Mouse (Mus musculus): ENCODE results near the gene Akap6.

The Akap6 gene

DNA sequence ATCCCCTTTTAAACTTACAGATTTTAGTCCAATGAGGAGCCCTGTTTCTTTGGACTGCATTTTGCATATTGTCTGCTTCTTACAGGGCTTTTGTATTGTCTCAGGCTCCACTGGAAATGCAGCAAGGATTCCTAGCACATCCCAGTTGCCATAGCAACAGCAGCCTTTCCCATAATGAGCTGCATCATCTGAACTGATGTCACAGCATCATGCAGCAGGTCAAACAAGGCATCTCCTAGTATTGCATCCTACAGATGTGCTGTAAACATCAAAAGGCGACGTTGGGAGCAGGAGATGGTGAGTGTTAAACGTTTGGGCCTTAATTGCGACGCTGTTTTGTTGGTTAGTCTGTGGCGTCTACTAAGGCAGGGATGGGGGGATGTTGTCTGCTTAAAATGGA lies at the start of gene Akap6:
Gene Akap6 (plus strand): TSS at position 238 of the 400 bp plus-strand sequence.
- no peak for DNase-seq (ENCODE audit: low read depth, low spot score)

DNA sequence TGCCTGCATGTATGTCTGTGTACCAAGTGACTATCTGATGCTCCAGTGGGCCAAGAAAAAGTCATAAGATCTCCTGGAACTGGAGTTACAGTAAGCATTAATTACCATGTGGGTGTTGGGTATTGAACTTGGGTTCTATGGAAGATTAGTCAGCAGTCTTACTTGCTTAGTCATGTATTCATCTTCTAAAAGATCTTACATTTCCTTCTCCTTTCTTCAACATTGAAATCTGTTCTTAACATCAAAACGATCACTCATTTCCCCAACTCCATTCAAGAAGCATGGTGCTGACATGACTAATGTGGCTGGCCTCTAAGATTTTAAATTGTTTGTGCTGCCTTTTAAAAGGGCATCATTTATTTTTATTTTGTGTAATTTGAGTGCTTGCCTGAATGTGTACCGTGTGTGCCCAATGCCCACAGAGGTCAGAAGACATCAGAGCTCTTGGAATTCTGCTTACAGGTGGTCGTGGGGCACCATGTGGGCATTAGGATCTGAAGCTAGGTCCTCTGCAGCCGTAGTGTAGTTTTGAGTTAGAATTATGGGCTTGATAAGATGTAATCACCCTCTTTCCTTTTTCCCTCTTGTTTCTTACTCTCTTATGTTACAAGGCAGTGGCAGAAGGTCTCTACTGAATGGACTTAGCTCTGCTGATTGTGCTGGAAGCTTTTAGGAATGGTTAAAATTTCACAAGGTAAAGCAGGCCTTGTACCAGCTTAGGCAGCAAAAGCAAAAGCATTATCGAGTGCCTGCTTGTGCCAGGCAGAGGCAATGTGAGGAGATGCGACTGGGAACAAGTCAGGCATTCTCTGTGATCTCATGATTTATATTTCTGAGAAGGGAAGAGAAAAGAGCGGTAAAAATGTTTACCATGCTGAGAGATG lies 36.0 kb upstream of the Akap6 start:
- no peak for DNase-seq (ENCODE audit: low read depth, low spot score)

DNA sequence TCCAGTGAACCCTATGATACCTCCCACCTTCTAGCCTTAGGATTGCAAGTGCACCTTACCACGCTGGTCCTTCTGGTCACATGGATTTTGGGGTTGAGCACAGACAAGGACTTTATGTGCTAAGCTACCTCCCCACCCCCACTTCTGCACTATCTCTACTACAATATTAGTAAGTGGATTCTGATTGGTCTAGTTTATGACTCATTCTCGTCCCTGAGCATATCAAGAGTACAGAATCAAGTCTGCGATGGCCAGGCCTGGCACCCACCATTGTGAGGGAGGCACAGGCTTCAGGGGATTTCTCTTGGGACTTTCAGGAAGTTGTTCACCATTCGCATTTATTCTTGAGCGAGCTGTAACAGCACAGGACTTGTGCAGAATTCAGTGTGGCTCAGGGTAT lies 34.2 kb upstream of the Akap6 start:
- DNase-seq (ENCODE audit: low read depth, low spot score): no peak

DNA sequence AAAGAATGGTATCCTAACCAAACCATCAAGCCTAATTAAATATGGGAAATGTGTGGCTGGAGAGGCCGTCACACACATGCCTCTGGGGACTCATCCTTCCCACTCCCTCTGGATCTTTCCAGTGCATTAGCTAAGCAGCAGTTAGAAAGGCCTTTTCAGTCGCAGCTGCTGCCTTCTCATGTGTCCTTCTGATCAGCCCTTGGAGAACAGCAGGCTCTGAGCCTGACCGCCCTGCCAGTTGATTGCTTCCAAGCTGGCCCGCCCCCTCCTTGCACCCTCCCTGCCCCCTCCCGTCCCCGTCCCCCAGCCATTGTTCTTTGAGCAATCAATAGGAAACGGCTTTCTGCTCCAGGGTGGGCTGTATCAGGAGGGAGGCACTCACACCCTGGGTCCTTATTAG lies 27.7 kb upstream of the Akap6 start:
- no peak for DNase-seq (ENCODE audit: low read depth, low spot score)

DNA sequence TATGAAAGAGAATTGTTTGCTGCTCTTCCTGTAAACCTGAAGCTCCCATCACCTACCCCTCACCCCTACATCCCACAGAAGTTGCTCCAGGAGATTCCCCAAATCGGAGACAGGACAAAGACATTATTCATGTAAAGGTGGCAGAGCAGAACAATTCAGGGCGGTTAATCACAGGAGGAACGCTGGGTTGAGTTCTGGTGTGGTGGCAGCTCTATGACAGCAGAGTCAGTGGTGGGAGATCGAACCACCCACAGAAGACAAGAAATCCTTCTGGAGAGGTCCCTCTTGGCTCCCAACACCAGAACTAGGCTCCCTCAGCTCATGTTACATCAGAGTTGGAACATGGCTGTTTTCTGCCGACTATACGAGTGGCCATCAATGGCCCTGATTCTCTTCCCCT lies 27.2 kb upstream of the Akap6 start:
- DNase-seq (ENCODE audit: low read depth, low spot score): no peak

DNA sequence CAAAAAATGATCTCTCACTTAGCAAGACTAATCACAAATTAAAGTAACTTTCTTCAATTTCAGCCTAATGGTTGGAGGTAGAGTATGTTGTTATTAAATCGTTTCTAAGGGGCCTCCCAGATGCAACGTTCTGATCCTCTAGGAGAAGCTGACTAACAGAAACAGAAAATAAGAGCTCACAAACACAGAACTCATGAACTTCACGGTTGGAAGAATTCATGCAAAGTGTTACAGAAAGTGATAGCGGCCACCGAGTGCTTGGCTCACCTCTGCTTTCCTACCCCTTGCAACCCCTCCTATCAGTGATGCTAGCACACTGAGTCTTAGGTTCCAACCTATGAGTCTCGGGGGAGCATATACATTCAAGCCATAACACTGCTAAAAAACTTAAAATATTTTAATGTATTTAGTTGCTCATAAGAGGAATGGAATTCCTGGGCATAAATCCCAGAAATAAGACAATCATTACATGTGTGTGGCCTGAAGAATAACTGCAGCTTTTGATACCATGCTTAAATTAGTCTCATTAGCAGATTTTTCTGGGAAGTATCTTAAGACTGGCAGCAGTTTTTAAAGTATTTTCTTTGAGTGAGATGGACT lies 25.7 kb upstream of the Akap6 start:
- no peak for DNase-seq (ENCODE audit: low read depth, low spot score)

DNA sequence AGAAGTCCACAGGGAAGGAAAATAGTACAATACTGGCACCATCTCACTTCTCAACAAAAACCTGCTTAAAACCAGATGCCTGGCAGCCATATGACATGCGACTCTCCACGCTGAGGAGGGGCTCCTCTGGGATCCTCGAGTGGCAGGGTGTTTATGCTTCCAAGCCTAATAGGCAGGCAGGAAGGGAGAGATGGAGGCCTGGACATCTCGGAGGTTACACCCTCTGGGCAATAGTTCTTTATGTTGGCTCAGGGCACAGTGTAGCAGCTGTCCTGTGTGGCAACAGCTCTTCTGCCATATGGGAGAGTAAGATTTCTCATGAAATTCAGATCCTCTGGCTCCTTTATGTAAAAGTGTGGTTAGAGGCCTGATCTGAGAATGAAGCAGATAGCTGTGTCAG lies 24.2 kb upstream of the Akap6 start:
- no peak for DNase-seq (ENCODE audit: low read depth, low spot score)

DNA sequence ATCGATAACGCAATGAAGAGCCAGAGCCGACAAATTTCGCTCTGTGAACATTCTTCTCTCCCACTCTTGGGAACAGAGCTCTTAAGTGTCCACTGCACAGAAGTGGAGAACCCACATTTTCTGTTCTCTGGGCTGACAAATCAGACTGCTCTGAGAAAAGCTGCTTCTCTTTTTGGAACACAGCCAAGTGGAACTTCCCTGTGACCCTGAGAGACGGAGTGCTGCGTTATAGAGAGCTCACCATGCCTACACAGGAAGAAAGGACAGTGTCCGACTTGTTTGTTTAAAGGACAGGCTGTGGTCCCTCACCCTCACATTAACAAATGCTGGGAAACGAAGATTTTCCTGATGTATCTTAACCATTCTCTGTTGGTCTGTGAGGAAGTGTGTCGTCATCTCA lies 11.8 kb upstream of the Akap6 start:
- no peak for DNase-seq (ENCODE audit: low read depth, low spot score)

DNA sequence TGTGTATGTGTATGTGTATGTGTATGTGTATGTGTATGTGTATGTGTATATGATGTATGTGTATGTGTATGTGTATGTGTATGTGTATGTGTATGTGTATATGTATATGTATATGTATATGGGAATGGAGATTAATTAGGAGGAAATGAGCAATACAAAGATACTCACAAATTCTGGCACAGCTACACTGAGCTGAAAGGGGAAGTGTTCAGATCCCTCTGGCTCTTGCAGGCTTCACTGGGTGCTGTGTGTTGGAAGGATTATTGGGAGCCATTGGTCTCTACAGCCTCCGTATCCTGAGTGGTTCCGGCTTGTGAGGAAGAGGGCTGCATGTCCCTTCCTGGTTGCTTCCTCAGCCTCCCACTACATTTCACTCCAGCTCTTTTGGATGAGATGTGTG lies 10.5 kb upstream of the Akap6 start:
- no peak for DNase-seq (ENCODE audit: low read depth, low spot score)

DNA sequence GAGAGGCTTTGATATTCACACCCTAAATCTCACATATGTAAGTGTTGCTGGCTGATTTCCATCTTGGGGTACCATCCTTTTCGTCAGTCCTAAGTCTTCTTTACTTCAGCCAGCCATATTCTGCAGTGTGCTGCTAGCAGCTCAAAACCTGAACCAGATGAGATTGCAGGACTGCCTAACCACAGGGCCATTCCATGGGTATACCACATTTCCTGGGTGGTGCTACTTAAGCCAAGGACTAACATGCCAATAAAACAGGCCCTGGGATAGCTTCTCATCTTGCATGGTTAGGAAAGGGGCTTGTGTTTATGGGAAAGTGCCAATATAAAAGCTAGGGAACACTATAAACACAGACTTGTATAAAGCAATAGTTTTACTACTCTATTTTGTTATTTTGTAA lies 7.6 kb upstream of the Akap6 start:
- DNase-seq (ENCODE audit: low read depth, low spot score): no peak

DNA sequence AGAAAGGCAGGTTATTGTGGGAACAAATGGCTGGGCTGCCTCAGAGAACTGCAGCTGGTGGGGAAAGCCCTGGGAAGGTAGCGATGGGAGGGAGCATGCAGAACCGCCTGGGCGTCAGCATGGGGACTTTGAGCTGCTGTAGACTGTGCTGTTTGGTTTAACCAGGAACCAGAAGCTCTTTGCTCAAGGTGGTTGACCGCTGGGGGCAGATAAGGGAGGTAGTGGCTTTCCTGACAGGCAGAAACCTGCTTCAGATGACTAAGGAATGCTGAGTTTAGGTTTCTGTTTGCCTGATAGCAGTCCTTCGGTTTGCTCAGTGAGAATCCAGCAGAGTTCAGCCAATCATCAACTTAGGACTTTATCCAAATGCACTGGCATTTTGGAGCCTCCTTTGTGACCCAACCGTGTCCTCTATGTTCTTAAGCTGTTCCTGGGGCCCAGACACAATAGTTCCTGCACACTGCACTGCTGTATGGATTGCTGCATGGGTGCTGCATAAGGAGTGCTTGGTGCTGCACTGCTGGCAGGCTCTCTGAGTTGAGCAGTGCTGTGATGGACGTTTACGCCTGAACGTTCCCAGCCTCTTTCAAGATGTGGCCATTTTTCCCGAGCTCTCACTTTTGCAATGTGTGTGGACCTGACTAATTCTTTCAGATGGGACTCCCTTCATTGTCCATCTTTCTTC lies 6.8 kb upstream of the Akap6 start:
- no peak for DNase-seq (ENCODE audit: low read depth, low spot score)

DNA sequence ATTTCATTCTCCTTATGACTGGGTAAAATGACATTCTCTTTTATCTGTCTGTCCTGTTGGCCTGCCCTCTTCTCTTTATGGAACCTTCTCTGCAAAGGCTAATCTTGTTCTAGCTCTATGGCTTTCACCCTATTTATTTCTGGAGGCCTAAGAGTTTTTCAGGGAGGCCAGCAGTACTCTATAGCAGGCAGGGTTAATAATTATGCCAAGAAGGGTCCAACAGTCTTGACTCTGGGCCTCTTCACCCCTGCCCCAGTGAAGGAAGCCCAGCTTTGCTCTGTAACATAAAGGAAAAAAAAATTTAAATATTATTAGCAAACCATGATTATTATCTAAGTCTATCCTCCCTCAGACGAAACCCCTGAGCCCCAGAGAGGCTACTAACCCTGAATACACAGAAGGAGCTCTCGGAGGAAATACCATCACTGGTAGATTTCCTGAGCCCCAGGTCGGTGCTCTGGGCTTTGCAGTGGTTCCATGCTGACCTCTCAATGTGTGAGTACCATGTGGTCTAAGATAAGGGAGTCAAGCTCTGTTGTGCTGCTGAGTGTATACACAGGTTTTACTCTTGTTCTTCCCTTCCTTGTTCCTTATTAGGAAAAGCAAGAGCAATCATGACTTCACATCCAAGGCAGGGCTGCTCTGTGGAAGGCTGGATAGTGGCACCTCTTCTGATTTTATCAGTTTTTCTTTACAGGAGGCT lies 1.6 kb upstream of the Akap6 start:
- DNase-seq (ENCODE audit: low read depth, low spot score): no peak

DNA sequence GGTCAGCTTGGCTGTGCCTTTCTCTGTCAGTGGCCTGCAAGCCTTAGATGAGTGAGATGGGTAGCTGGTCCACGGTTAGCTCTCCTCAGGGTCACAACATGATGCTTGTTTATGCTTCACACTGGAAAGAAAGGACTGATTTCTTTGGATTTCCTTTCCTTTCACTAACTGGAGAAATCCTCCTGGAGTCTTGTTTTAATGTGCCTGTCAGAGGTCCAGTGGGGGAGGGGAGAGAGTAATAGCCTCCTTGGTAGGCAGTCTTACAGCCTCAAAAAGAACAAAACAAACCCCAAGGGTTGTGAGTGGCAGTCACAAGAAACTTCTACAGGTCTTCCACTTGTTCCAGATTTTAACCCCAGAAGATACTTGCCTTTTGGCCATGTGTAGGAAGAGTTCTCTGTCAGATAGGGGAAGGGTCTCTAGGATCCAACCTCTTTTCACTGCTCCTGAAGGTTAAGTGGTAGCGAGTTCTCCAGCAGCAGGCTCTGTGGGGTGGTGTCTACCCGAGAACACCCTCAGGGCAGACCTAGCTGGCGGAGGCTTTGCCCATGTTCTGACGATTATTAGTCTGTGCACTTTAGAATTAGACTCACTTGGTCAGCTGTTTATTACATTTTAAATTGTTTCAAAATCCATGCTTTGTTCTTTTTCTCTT lies 780 bp upstream of the Akap6 start:
- DNase-seq (ENCODE audit: low read depth, low spot score): no peak

DNA sequence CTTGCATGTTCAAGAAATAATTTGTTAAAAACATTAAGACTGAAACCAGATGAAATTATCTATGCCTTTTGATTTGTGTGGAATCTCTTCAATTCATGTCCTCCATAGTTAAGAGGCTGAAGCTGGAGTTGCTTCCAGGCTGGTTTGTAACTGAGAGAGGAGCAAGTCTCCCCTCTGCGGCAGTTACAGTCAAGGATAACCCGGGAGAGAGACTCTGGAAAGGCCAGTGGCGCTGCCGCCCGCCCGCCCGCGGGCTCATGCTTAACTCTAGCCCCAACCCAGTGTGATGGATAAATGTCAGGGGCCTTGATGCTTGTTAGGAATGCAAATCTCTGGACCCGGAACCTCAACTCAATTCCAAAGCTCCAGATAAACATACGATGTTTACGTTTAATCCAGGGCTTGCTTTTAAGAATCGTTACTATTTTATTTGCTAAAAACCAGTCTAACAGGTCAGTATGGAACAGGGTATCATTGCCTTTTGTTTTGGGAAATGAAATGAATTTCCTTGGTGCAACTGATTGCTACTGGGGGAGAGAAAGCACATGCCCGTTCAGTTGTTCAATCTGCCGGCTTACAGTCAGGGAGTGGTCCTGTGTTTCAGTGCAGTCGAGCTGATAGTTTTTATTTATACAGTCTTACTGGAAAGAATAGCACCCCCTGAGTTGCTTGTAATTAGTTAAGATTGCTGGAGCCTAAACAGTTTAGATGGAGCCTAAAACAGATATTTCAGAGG lies 946 bp downstream of the Akap6 start:
- DNase-seq (ENCODE audit: low read depth, low spot score): no peak

DNA sequence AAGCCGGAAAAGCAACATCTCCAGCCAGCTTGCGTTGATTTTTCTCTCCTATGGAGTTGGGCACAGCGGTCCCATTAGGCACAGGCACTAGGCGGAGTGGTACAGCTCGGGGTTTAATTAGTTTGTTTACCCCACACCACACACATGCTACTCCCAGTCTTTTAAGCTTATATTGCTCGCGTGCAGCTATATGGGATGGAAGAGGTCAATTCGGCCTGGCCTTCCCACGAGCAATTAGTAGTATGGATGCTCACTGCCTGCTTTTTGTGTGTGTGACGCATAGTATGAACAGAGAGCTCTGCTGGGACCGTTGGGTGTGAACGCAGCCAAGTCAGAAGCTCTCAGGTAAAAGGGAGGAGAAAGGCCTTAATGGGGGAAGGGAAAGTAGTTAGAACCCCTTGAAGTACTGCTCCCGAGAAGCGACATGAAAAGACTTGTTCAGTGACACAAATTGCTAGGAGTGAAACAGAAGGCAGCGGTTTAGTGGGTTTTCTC lies 1.6 kb downstream of the Akap6 start:
- no peak for DNase-seq (ENCODE audit: low read depth, low spot score)

DNA sequence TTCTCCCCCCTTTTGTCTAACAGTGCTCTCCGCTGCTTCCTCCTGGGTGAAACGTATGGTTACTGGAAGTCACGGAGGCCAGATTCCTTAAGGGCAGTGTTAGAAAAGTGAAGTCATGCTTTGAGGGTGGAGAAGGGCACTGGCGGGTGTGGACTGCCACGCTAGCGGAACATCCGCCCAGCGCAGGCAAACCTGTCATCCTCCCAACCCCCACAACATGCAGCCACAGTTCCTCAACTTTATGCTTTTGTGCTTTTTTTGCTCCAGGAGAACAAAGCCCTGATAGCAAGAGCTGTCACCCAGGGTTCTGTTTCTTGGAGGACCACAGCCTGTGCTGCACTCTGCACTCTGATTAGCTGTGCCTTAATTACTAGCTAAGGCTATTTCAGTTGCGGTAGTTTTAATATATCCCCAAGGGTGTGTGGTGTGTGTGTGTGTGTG lies 2.0 kb downstream of the Akap6 start:
- DNase-seq (ENCODE audit: low read depth, low spot score): no peak

DNA sequence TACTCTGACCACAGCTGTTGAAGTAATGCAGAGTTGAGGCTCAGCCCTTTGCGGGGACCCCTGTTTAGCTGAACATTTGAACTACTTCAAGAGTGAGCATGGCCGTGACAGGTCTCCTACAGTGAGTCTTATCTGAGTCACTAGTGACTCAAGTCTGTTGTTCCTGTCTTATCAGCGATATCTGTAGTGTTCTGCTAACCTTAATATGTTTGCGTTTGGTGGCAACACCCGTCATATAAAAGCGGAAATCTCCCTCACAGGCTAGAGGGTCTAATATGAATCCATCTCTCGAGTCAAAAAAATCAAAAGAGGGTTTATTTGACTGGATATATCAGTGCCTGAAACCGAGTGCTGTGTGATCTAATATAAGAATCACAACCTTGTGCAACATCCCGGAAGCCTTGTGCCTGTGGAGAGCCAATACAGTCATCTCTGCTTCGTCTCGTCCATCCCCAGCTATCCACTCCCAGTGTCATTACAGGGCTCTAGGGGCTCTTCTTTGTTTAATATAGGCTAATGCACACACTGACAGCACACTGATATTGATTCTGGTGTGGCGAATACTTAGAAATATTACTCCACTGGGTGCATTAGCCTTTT lies 3.3 kb downstream of the Akap6 start:
- DNase-seq (ENCODE audit: low read depth, low spot score): no peak

DNA sequence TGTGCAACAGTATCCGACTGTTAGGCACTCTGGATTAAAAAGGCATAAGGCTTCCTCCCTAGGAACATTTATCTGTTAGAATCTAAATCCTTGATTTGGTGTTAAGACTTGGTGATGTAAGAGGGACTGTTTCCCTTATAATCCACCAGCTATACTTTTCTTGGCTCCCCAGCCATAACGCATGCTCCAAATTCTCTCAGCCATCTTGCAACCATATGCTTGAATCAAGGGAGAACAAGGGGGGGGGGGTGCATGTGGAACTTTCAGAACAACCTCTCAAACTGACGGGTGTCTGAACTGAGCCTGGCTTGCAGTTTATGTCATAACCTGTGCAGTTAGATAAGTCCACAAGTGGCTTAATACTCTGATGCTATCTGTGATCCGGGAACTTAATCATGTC lies 4.9 kb downstream of the Akap6 start:
- DNase-seq (ENCODE audit: low read depth, low spot score): no peak

DNA sequence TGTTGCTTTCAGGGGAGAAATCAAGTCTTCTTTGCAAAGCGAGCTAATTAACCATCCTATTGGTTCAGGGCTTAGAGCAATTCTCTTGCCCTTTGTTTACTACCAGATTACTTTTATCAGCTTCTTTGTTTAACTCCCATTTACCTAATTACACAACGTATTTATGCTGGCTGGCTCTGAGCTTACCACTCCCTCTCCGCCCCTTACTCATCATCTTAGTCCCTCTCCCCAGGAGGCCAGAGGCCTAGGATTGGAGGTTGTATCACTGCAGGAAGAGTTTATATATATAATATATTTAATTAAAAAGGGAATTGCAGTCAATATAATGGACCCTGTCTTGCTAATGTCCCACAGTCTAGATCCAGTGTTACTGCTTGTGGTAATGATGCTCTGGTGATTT lies 5.6 kb downstream of the Akap6 start:
- DNase-seq (ENCODE audit: low read depth, low spot score): no peak

DNA sequence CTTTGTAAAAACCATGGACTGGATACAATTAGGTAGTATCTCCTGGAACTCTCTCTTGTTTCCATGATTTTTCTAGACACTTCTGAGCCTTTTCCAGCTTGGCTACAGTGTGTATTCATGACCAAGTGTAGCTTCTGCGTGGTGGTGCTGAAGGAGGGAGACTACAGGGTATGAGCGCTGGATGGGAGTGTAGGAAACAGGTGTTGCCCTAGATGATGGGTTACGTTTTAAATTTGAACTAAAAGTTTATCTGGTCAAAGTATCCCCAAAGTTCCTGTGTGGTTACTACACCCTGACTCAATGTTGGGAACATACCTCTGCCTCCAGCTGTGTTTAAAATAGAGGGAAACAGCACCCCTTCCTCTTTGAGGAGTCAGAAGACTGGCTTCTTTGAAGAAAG lies 12.2 kb downstream of the Akap6 start:
- no peak for DNase-seq (ENCODE audit: low read depth, low spot score)
